Mouse (Mus musculus): ENCODE data around the gene Inpp4b.

DNA sequence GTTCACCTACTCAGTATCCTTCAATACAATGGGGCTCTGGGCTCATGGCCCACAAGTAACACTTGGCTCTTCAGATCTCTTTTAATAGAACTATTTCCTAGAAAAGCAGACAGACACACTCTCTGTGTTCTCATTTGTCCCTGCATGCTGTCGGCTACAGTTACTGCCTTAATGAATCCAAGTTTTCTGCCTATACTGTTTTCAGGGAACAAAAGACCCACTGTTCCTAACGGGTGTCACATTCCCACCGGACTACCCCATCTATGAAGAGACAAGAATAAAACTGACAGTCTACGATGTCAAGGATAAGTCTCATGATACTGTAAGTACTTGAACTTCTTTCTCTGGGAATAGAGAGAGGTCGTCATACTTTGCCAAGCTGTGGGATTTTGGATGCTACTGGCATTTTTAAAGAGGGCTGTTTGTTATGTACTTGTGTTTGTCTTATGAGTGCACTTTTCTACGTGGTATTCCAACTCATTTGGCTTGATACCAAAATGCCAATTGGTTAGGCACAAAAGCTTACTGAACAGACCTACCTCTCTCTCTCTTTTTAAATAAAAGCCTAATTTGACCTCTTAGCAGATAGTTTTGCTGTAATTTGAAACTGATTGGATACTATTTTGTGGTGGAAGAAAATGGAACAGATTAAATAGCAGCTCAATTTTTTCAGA lies 428.4 kb downstream of the Inpp4b start:
- TF ChIP-seq POLR2A (IDR thresholded peaks at IDR 0.05; ENCODE audit: insufficient read depth, low read depth, low read length) = no peak
- no peak for TF ChIP-seq CTCF (IDR thresholded peaks at IDR 0.05)
- TF ChIP-seq EP300 (IDR thresholded peaks at IDR 0.05; ENCODE audit: insufficient read depth, low read depth, low read length) = no peak
